Mouse (Mus musculus) lung, postnatal 36 days (tissue): ENCODE results near the gene Lat.
"Not testable (repeated sequence)": the region's sequence is repeated elsewhere in the genome, so short reads cannot be mapped to it uniquely, and the experiment has no call there.

Source experiments
- DNase-seq: peaks from one replicate; pipeline ENCODE4 v3.0.0; 2022; ENCODE audit warnings: mixed read lengths

Lat gene

DNA sequence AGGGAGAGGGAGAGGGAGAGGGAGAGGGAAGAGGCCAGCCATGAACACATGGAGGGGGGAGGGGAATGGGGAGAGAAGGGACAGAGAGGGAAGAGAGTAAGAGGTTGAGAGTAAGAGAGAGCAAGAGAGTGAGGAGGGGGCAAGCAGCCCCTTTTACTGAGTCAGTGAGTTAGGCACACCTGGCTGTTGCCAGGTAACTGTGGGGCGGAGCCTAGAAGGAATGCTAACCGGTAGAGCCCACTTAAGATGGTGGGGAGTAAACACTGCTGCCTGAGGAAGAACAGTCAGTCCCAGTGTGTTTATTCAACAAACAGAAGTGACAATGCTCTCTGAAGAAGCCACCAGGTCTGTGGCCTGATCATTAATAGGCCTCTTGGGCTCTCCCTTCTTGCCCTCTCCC, 38.7 kb downstream of the Lat start:
- DNase-seq = peak; percentile 65

DNA sequence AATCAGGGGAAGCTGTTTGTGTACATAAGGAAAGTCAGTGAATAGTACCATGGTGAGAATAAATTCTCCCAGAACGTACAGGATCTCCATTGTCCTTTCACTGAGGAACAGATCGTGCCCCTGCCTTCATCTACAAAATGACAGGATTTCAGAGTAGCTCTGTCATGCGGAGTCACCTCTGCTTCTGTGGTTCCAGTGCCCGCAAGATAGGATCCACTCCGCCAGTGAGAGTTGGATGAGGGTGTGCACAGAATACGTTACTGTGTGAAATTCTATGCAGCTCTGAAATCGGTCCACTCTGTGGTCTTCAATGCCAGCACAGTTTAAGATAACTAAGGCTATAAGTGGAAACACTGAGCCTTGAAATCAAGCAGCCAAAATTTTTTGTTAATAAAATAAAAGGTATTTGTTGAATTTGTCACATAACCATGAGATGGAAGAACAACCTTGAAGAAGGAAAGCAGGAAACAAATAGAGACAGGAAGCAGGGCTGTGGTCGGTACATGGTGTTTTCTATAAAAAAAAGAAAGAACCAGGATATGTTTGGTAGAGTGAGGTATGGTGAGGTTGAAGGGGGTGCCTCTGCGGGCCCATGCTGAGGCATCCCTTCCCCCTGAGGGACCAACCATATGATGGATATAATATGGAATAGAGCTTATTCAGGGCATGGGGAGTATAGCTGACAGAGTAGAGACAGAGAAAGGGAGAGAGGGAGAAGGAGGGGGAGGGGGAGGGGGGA, 39.3 kb downstream of the Lat start:
- no peak for DNase-seq

DNA sequence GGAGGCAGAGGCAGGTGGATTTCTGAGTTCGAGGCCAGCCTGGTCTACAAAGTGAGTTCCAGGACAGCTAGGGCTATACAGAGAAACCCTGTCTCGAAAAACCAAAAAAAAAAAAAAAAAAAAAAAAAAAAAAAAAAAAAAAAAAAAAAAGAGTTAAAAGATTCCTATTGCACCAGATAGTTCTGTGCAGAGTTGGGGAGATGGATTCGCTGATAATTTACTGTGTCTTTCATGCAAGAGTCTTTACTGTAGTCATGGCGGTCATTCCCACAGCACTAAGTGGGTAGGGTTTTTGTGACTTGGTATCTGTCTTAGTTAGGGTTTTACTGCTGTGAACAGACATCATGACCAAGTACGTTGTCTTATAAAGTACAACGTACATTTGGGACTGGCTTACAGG, 40.5 kb downstream of the Lat start:
- not testable (repeated sequence) for DNase-seq

DNA sequence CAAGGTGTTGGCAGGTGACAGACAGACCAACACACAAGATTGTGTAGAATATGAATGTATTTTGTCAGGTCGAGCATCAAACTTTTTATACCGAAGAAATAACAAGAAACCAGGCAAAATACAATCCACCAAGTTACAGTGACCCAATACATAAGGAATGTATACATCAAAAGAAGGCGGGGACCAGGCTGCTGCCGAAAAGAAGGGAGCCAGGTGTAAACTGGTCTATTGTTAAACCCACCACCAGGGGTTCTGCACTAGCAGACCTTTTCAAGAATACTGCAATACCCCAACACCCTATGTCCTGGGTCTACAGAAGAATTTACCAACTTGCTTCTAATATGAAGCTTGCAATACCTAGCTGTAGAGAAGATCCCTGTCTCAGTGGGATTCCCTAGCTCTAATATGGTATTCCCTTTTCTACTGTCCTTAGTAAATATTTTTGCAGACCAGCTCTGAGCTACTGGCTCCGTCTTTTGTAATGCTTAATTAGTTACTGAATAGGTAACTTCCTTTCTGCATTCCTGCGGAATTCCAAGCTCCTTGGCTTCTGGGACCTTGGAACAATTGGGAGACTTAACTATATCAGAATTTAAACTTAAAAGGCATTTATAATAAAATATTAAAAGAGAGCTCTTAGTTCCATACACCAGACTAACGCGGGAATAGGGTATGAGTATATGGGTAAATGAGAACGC, 43.6 kb downstream of the Lat start:
- not testable (repeated sequence) for DNase-seq

DNA sequence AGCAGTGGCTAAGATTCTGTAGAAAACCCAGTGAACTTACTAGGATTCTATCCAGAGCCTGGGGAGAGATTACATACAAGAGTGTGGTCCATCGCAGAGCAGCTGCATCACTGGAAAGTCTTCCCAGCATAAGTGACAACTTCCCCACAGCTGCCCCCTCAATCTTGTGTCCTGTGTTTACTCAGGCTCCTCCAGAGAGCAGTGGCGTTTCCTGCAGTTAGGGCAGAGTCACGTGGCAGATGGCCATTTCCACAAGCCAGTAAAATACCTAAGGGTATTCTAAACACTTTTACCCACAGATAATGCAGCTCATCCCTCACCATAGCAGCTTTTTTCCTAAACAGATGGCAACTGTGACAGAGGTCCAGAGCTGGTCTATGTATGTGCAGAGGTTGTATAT, 44.6 kb downstream of the Lat start:
- DNase-seq = no peak

DNA sequence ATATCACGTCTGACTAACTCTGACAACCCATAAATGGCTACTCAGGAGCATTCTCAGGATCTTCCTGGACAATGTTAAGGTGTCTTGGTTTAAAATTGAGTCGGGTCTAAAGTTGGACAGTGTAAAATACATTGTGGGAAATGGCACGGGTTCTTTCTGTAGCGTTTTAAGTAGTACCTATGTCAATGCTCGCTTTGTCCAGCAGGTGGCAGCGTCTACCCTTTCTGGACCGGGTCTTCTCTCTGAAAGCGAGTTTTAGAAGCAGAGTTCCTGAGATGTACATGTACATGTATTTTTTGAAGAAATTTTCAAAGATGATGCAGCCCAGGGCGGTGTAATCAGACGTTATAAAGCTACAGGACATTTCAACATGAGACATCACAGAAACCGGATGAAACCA, 45.6 kb downstream of the Lat start:
- peak; percentile 91 for DNase-seq

DNA sequence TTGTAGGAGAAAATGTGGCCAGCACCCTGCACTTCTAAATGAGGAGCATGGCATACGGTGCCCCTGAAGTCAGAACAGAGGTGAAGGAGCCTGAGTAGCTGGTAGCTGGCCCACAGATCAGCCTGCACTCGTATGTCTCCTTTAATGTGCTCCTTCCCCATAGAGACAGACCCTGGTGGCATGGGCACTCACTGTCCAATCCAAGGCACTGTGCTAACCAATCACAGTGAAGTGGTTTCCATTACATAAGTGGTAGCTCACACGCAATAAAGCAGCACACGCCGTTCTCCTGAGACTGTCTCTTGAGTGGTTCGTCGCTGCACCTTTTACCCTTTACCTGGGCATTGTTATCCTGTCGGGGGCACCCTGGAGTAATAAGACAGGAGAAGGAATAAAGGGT, 55.1 kb downstream of the Lat start:
- DNase-seq = peak; percentile 51
